Mouse (Mus musculus): ENCODE results near the gene Tas2r113. TPM values are rescaled to one million over a fixed set of nuclear protein-coding genes. Genes with fewer than 3 reads are reported as not detected.

The Tas2r113 gene
- polyA plus RNA-seq, 1 experiment: not detected

Other genes with a start within 250 kb of the Tas2r113 start
- not detected for gene A630073D07Rik, start 241.5 kb upstream of the Tas2r113 start, polyA plus RNA-seq (2012; fragmentation: generic; extraction: Trizol)
- not detected for gene Tas2r120, start 236.1 kb upstream of the Tas2r113 start, polyA plus RNA-seq (2012; fragmentation: generic; extraction: Trizol)
- gene Tas2r121, start 192.0 kb upstream of the Tas2r113 start, polyA plus RNA-seq (2012; fragmentation: generic; extraction: Trizol): not detected
- gene Tas2r122, start 181.1 kb upstream of the Tas2r113 start, polyA plus RNA-seq (2012; fragmentation: generic; extraction: Trizol): not detected
- not detected for gene Tas2r115, start 155.0 kb upstream of the Tas2r113 start, polyA plus RNA-seq (2012; fragmentation: generic; extraction: Trizol)
- gene Tas2r124, start 138.3 kb upstream of the Tas2r113 start, polyA plus RNA-seq (2012; fragmentation: generic; extraction: Trizol): not detected
- gene Tas2r102, start 130.9 kb upstream of the Tas2r113 start, polyA plus RNA-seq (2012; fragmentation: generic; extraction: Trizol): not detected
- gene Tas2r136, start 114.8 kb upstream of the Tas2r113 start, polyA plus RNA-seq (2012; fragmentation: generic; extraction: Trizol): not detected
- gene Tas2r117, start 90.2 kb upstream of the Tas2r113 start, polyA plus RNA-seq (2012; fragmentation: generic; extraction: Trizol): not detected
- gene Tas2r123, start 45.9 kb upstream of the Tas2r113 start, polyA plus RNA-seq (2012; fragmentation: generic; extraction: Trizol): not detected
- gene Tas2r116, start 37.6 kb upstream of the Tas2r113 start, polyA plus RNA-seq (2012; fragmentation: generic; extraction: Trizol): not detected
- not detected for gene Tas2r110, start 25.0 kb upstream of the Tas2r113 start, polyA plus RNA-seq (2012; fragmentation: generic; extraction: Trizol)
- gene Tas2r125, start 16.6 kb downstream of the Tas2r113 start, polyA plus RNA-seq (2012; fragmentation: generic; extraction: Trizol): not detected
- not detected for gene Tas2r129, start 58.1 kb downstream of the Tas2r113 start, polyA plus RNA-seq (2012; fragmentation: generic; extraction: Trizol)
- not detected for gene Tas2r131, start 64.9 kb downstream of the Tas2r113 start, polyA plus RNA-seq (2012; fragmentation: generic; extraction: Trizol)
- not detected for gene Tas2r109, start 88.0 kb downstream of the Tas2r113 start, polyA plus RNA-seq (2012; fragmentation: generic; extraction: Trizol)
- gene Tas2r103, start 144.1 kb downstream of the Tas2r113 start, polyA plus RNA-seq (2012; fragmentation: generic; extraction: Trizol): not detected
- not detected for gene Tas2r140, start 162.8 kb downstream of the Tas2r113 start, polyA plus RNA-seq (2012; fragmentation: generic; extraction: Trizol)
- gene Smim10l1, start 211.9 kb downstream of the Tas2r113 start, polyA plus RNA-seq (2012; fragmentation: generic; extraction: Trizol): 33.1 TPM

Data from myocyte (in vitro differentiated cells).